ENCODE assay signal across 15 mouse cellular contexts in the genomic region with DNA sequence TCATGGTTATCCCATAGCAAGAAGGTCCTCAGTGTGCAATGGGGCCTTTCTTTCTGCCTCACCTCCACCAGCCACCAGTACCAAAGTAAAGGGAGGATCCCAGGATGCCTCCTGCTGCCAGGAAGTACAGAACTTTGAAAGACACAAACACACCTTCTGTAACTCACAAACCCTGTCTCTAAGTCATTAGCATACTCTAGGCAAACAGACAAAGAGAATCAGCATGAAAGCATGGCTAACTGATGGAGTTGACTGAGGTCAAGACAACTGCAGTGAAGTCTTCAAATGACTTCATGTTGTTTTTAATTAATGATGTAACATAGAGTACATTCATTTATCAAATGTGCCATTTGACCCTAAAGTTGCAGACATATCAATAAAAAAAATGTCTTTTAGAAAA.
"Had no signal": no experiment of that assay in that cellular context is flagged by ENCODE, and none has a peak within 500 bp of the region (broad histone marks: within the 10 kb centered on the region; RNA-seq: fewer than 3 reads in every experiment).

No protein-coding gene starts in this region.

- H3K27me3 ChIP-seq: neural tube, embryonic 15.5 days; stomach, embryonic 15.5 days had no signal

- H3K36me3 ChIP-seq: stomach, embryonic 15.5 days had no signal

- H3K4me2 ChIP-seq: neural tube, embryonic 15.5 days; stomach, embryonic 15.5 days had no signal

- H3K4me1 ChIP-seq: neural tube, embryonic 15.5 days; stomach, embryonic 15.5 days had no signal

- H3K27ac ChIP-seq: neural tube, embryonic 15.5 days; stomach, embryonic 15.5 days; stomach, postnatal 0 days had no signal

- H3K4me3 ChIP-seq: neural tube, embryonic 15.5 days; stomach, embryonic 15.5 days had no signal

- H3K9ac ChIP-seq: neural tube, embryonic 15.5 days; stomach, embryonic 15.5 days had no signal

- H3K9me3 ChIP-seq: neural tube, embryonic 15.5 days; stomach, embryonic 15.5 days had no signal

- DNase-seq: retina, postnatal 1 day; right cerebral cortex, adult 18-20 months; right cerebral cortex, postnatal 14 days; right cerebral cortex, postnatal 25 days; right cerebral cortex, postnatal 4 days; spleen, adult 18-20 months; thymus, adult 18-20 months; thymus, adult 2 months; thymus, postnatal 14 days; thymus, postnatal 25 days; thymus, postnatal 36 days; thymus, postnatal 4 days had no signal
